Mouse (Mus musculus): ENCODE data around the gene Prr23a1. TPM values are rescaled to one million over a fixed set of nuclear protein-coding genes. Genes with fewer than 3 reads are reported as not detected.

Prr23a1 gene
- polyA plus RNA-seq, 1 experiment: not detected

DNA sequence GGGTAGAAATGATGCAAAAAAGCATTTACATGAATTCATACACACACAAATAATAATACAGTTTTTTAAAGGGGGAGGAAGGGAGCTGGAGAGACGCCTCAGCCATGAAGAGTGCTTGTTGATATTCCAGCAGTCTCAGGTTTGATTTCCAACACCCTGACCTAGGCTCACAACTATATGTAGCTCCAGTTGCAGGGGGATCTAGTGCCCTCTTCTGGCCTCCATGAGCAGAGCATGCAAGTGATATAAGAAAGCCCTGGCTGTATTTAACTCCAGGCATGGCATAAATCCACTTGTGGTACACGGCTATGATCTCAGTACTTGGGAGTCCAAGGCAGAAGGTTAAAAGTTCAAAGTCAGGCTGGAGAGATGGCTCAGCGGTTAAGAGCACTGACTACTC lies 21.2 kb downstream of the Prr23a1 start:
- no peak overlapping the region for H3K27ac ChIP-seq (replicated peaks; ENCODE audit: low read depth, low read length)
- H3K4me1 ChIP-seq (ENCODE audit: control insufficient read depth, insufficient read depth, insufficient read length, low read length): no peaks in the 10 kb centered on the region
- H3K4me3 ChIP-seq (ENCODE audit: insufficient read depth, low read depth, low read length): no peak overlapping the region

DNA sequence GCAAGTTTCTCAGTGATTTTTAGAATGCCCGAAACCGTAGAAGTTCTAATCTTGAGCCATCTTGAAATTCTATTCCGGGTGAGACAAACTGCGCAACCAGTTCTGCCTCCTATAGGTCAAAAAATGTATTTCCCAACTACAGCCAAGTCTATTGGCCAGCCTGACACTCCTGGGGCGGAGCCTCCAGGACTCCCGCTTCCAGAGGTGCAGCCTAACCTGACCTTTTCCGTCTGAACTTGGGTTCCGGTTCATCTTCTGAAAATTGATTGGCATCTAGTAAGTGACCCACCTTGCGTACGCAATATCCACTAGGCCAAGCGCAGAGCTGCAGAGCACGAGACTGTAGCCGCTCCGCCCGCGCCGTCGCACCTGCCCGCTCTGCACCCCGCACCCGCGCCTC lies 22.3 kb downstream of the Prr23a1 start, which contains the start of gene Prr23a3:
Prr23a3 (plus strand) TSS at position 197 of the 400 bp plus-strand sequence.
- no peak within 1 kb of the TSS for H3K27ac ChIP-seq (replicated peaks; ENCODE audit: low read depth, low read length)
- H3K4me3 ChIP-seq (ENCODE audit: insufficient read depth, low read depth, low read length): no peak within 1 kb of the TSS
- no peaks in the 10 kb centered on the region for H3K4me1 ChIP-seq (ENCODE audit: control insufficient read depth, insufficient read depth, insufficient read length, low read length)

Other genes starting within 250 kb of the Prr23a1 start
- gene Mrps22, start 240.8 kb upstream of the Prr23a1 start, polyA plus RNA-seq (2012; ENCODE audit: insufficient read depth, insufficient read length, missing spikeins): 88.0 and 89.9 TPM in 2 replicates
- not detected in 2 replicates for gene Prr23a2, start 14.0 kb downstream of the Prr23a1 start, polyA plus RNA-seq (2012; ENCODE audit: insufficient read depth, insufficient read length, missing spikeins)
- not detected in 2 replicates for gene Prr23a3, start 22.3 kb downstream of the Prr23a1 start, polyA plus RNA-seq (2012; ENCODE audit: insufficient read depth, insufficient read length, missing spikeins)
- gene 7420426K07Rik, start 60.6 kb downstream of the Prr23a1 start, polyA plus RNA-seq (2012; ENCODE audit: insufficient read depth, insufficient read length, missing spikeins): not detected in 2 replicates
- not detected in 2 replicates for gene Foxl2, start 112.8 kb downstream of the Prr23a1 start, polyA plus RNA-seq (2012; ENCODE audit: insufficient read depth, insufficient read length, missing spikeins)
- gene Faim, start 143.9 kb downstream of the Prr23a1 start, polyA plus RNA-seq (2012; ENCODE audit: insufficient read depth, insufficient read length, missing spikeins): 28.6 TPM in 2 replicates
- not detected in 2 replicates for gene Gm1123, start 193.2 kb downstream of the Prr23a1 start, polyA plus RNA-seq (2012; ENCODE audit: insufficient read depth, insufficient read length, missing spikeins)

Data from brown adipose tissue, adult 24 weeks (tissue).